Mouse (Mus musculus): ENCODE measurements at regions not wholly inside any gene's neighbourhood (a gene's known extent, or its start where the extent isn't known, plus 50 kb on each side); places are given as distances from the start of the nearest gene placed in this dataset.

GRCm38 (mm10) chr1:145620561-145620960 lies 845.3 kb upstream of the Rgs18 start:
- H3K27ac ChIP-seq: no peak overlapping the region
- ATAC-seq (ENCODE audit: low FRiP score): no peak
- no peaks in the 10 kb centered on the region for H3K9me3 ChIP-seq (replicated peaks)
- H3K4me2 ChIP-seq (replicated peaks): no peak overlapping the region
- H3K4me3 ChIP-seq: no peak overlapping the region
- WGBS: 78% methylated on average over 1 of the region's 1 CpGs
- H3K27me3 ChIP-seq: no peaks in the 10 kb centered on the region
- H3K9ac ChIP-seq: no peak overlapping the region
- no peaks in the 10 kb centered on the region for H3K36me3 ChIP-seq
- H3K4me1 ChIP-seq: no peaks in the 10 kb centered on the region

GRCm38 (mm10) chr1:145614326-145614725 lies 839.1 kb upstream of the Rgs18 start:
- Histone ChIP-seq H3K36me3 (no peaks in the 10 kb centered on the region), H3K27me3 (no peaks in the 10 kb centered on the region), H3K4me2 (replicated peaks) (no peak overlapping the region), H3K9me3 (replicated peaks) (no peaks in the 10 kb centered on the region), H3K27ac (no peak overlapping the region), H3K9ac (no peak overlapping the region), H3K4me3 (no peak overlapping the region), H3K4me1 (no peaks in the 10 kb centered on the region)
- WGBS: 75% methylated on average over 1 of the region's 1 CpGs
- no peak for ATAC-seq (ENCODE audit: low FRiP score)

DNA sequence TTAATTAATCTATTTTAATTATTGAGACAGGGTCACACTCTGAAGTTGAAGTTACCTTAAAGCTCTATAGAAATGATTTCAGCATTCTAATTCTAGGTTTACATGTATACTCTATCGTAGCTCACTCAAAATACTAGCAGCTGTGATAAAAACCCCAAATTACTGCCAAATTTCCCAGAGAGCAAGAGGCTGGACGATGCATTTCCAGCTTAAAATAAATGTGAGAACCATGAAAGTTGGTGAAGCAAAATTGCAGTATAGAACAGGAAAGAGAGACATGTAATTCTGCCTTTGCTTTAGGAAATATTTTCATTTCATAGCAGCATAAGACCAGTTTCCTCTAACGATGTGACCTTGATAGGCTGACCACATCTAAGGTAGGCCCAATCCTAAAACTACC lies 821.7 kb upstream of the Rgs18 start:
- Histone ChIP-seq H3K9ac (no peak overlapping the region), H3K4me1 (no peaks in the 10 kb centered on the region), H3K9me3 (replicated peaks) (no peaks in the 10 kb centered on the region), H3K4me3 (no peak overlapping the region), H3K4me2 (replicated peaks) (no peak overlapping the region), H3K27ac (no peak overlapping the region), H3K36me3 (no peaks in the 10 kb centered on the region), H3K27me3 (no peaks in the 10 kb centered on the region)
- WGBS: 90% methylated on average over 3 of the region's 3 CpGs
- no peak for ATAC-seq (ENCODE audit: low FRiP score)

- no peak overlapping the region for H3K4me3 ChIP-seq
- no peak for ATAC-seq (ENCODE audit: low FRiP score)
- H3K9ac ChIP-seq: no peak overlapping the region
- no peaks in the 10 kb centered on the region for H3K27me3 ChIP-seq
- no peaks in the 10 kb centered on the region for H3K9me3 ChIP-seq (replicated peaks)
- no peak overlapping the region for H3K27ac ChIP-seq
- H3K4me1 ChIP-seq: no peaks in the 10 kb centered on the region
- whole genome bisulfite sequencing: 82% methylated on average over 3 of the region's 3 CpGs
- H3K4me2 ChIP-seq (replicated peaks): no peak overlapping the region
- no peaks in the 10 kb centered on the region for H3K36me3 ChIP-seq
These were observed 804.2 kb upstream of the Rgs18 start for GRCm38 (mm10) chr1:145579460-145579859.

DNA sequence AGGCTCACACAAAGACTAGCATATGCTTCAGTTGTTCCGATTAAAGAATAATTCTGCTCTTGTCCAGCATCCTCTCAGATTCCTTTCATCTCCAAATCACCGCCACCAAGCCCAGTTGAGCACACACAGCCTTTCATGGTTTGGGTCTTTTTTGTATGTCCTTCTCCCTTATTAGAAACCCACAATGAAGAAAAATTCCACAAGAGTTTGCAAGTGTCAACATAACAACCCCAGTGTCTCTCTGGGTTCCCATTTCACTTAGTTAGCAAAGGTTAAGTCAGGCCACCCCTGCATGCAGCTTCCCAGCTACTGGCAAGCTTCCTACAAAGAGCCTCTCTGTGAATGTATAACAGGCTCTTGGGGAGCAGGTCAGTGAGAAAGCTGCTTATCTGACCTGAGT lies 794.8 kb upstream of the Rgs18 start:
- no peaks in the 10 kb centered on the region for H3K4me1 ChIP-seq
- H3K4me3 ChIP-seq: no peak overlapping the region
- H3K36me3 ChIP-seq: no peaks in the 10 kb centered on the region
- H3K9me3 ChIP-seq (replicated peaks): no peaks in the 10 kb centered on the region
- ATAC-seq (ENCODE audit: low FRiP score): 0 out of 2 replicates have a peak, but pooled peaks have one; percentile 50
- WGBS: 31% methylated on average over 2 of the region's 2 CpGs
- H3K27ac ChIP-seq: no peak overlapping the region; the same call in 1 of the 2 replicates
- no peak overlapping the region for H3K4me2 ChIP-seq (replicated peaks)
- no peak overlapping the region for H3K9ac ChIP-seq
- no peaks in the 10 kb centered on the region for H3K27me3 ChIP-seq

- Histone ChIP-seq H3K9ac (no peak overlapping the region), H3K27me3 (no peaks in the 10 kb centered on the region), H3K27ac (no peak overlapping the region), H3K36me3 (no peaks in the 10 kb centered on the region), H3K4me2 (replicated peaks) (no peak overlapping the region), H3K4me1 (no peaks in the 10 kb centered on the region), H3K4me3 (no peak overlapping the region), H3K9me3 (replicated peaks) (no peaks in the 10 kb centered on the region)
- 50% methylated on average over 2 of the region's 2 CpGs for WGBS
- peak; percentile 75 for ATAC-seq (ENCODE audit: low FRiP score)
These were observed 786.1 kb upstream of the Rgs18 start for GRCm38 (mm10) chr1:145561347-145561746.

Data from hindbrain, embryonic 12.5 days (tissue).